Mouse (Mus musculus): ENCODE results near the gene Fastkd5. TPM values are rescaled to one million over a fixed set of nuclear protein-coding genes. Genes with fewer than 3 reads are reported as not detected.
"Not testable (repeated sequence)": the region's sequence is repeated elsewhere in the genome, so short reads cannot be mapped to it uniquely, and the experiment has no call there.

The Fastkd5 gene
- polyA plus RNA-seq, 1 experiment from 2014 or later = 14.0 TPM

GRCm38 (mm10) chr2:130577021-130577420, 52.8 kb downstream of the Fastkd5 start:
- Histone ChIP-seq H3K4me2 (ENCODE audit: low read length) (peak overlapping the region; percentile 40; the same call in 1 of the 2 replicates), H3K9ac (ENCODE audit: low read length) (no peak overlapping the region; the same call in 1 of the 2 replicates), H3K4me3 (ENCODE audit: low read depth, low read length) (no peak overlapping the region; the same call in 1 of the 2 replicates), H3K27me3 (replicated peaks; ENCODE audit: control insufficient read depth, insufficient read depth, low read length) (peaks cover 67% of the 10 kb centered on the region), H3K27ac (ENCODE audit: low read depth, low read length) (no peak overlapping the region), H3K9me3 (replicated peaks; ENCODE audit: control insufficient read depth, low read length) (no peaks in the 10 kb centered on the region), H3K36me3 (ENCODE audit: control insufficient read depth, insufficient read depth, low read length) (no peaks in the 10 kb centered on the region), H3K4me1 (ENCODE audit: control insufficient read depth, insufficient read depth, low read length) (no peaks in the 10 kb centered on the region)
- ATAC-seq (no peak), DNase-seq (ENCODE audit: low spot score) (no peak)
- 2% methylated on average over 9 of the region's 9 CpGs for WGBS

- Histone ChIP-seq H3K4me2 (ENCODE audit: low read length) (peak overlapping the region; percentile 40), H3K27me3 (replicated peaks; ENCODE audit: control insufficient read depth, insufficient read depth, low read length) (peaks cover 63% of the 10 kb centered on the region), H3K4me3 (ENCODE audit: low read depth, low read length) (peak overlapping the region; percentile 14), H3K9ac (ENCODE audit: low read length) (peak overlapping the region; percentile 35)
- H3K36me3 ChIP-seq (ENCODE audit: control insufficient read depth, insufficient read depth, low read length); H3K27ac ChIP-seq (ENCODE audit: low read depth, low read length); DNase-seq (ENCODE audit: low spot score); H3K9me3 ChIP-seq (replicated peaks; ENCODE audit: control insufficient read depth, low read length); H3K4me1 ChIP-seq (ENCODE audit: control insufficient read depth, insufficient read depth, low read length); ATAC-seq: not testable (repeated sequence)
- WGBS = 2% methylated on average over 21 of the region's 32 CpGs
Measured at GRCm38 (mm10) chr2:130576564-130576963, 53.3 kb downstream of the Fastkd5 start.

- no peak for ATAC-seq
- H3K27ac ChIP-seq (ENCODE audit: low read depth, low read length) = no peak within 1 kb of the TSS
- H3K36me3 ChIP-seq (ENCODE audit: control insufficient read depth, insufficient read depth, low read length) = no peaks in the 10 kb centered on the region
- peak within 1 kb of the TSS; percentile 14 for H3K4me3 ChIP-seq (ENCODE audit: low read depth, low read length)
- H3K9ac ChIP-seq (ENCODE audit: low read length) = peak within 1 kb of the TSS; percentile 35
- peak within 1 kb of the TSS; percentile 40 for H3K4me2 ChIP-seq (ENCODE audit: low read length)
- peaks cover 56% of the 10 kb centered on the region for H3K27me3 ChIP-seq (replicated peaks; ENCODE audit: control insufficient read depth, insufficient read depth, low read length)
- 47% methylated on average over 9 of the region's 9 CpGs for WGBS
- no peak for DNase-seq (ENCODE audit: low spot score)
- H3K4me1 ChIP-seq (ENCODE audit: control insufficient read depth, insufficient read depth, low read length) = no peaks in the 10 kb centered on the region
- H3K9me3 ChIP-seq (replicated peaks; ENCODE audit: control insufficient read depth, low read length) = no peaks in the 10 kb centered on the region
Measured at GRCm38 (mm10) chr2:130575873-130576272, 54.0 kb downstream of the Fastkd5 start, which contains the start of gene Oxt. Gene Oxt (plus strand): TSS chr2:130576173.

GRCm38 (mm10) chr2:130574960-130575359, 54.9 kb downstream of the Fastkd5 start:
- Histone ChIP-seq H3K27ac (ENCODE audit: low read depth, low read length) (no peak overlapping the region), H3K4me1 (ENCODE audit: control insufficient read depth, insufficient read depth, low read length) (no peaks in the 10 kb centered on the region), H3K36me3 (ENCODE audit: control insufficient read depth, insufficient read depth, low read length) (no peaks in the 10 kb centered on the region), H3K9ac (ENCODE audit: low read length) (no peak overlapping the region), H3K4me2 (ENCODE audit: low read length) (no peak overlapping the region), H3K4me3 (ENCODE audit: low read depth, low read length) (no peak overlapping the region), H3K27me3 (replicated peaks; ENCODE audit: control insufficient read depth, insufficient read depth, low read length) (peaks cover 47% of the 10 kb centered on the region), H3K9me3 (replicated peaks; ENCODE audit: control insufficient read depth, low read length) (no peaks in the 10 kb centered on the region)
- DNase-seq (ENCODE audit: low spot score) (no peak), ATAC-seq (no peak)
- 85% methylated on average over 5 of the region's 5 CpGs for WGBS

GRCm38 (mm10) chr2:130569926-130570325, 59.9 kb downstream of the Fastkd5 start:
- Histone ChIP-seq H3K4me2 (ENCODE audit: low read length) (no peak overlapping the region), H3K27ac (ENCODE audit: low read depth, low read length) (no peak overlapping the region), H3K27me3 (replicated peaks; ENCODE audit: control insufficient read depth, insufficient read depth, low read length) (peaks cover 1% of the 10 kb centered on the region; the same call in 1 of the 2 replicates), H3K4me3 (ENCODE audit: low read depth, low read length) (no peak overlapping the region), H3K36me3 (ENCODE audit: control insufficient read depth, insufficient read depth, low read length) (peaks cover 22% of the 10 kb centered on the region), H3K9me3 (replicated peaks; ENCODE audit: control insufficient read depth, low read length) (no peaks in the 10 kb centered on the region), H3K4me1 (ENCODE audit: control insufficient read depth, insufficient read depth, low read length) (no peaks in the 10 kb centered on the region; the same call in 1 of the 2 replicates), H3K9ac (ENCODE audit: low read length) (no peak overlapping the region)
- ATAC-seq (no peak), DNase-seq (ENCODE audit: low spot score) (no peak)

- Histone ChIP-seq H3K4me2 (ENCODE audit: low read length) (no peak overlapping the region), H3K9ac (ENCODE audit: low read length) (no peak overlapping the region), H3K4me1 (ENCODE audit: control insufficient read depth, insufficient read depth, low read length) (peaks cover 7% of the 10 kb centered on the region), H3K27ac (ENCODE audit: low read depth, low read length) (no peak overlapping the region), H3K4me3 (ENCODE audit: low read depth, low read length) (no peak overlapping the region), H3K27me3 (replicated peaks; ENCODE audit: control insufficient read depth, insufficient read depth, low read length) (no peaks in the 10 kb centered on the region), H3K9me3 (replicated peaks; ENCODE audit: control insufficient read depth, low read length) (no peaks in the 10 kb centered on the region), H3K36me3 (ENCODE audit: control insufficient read depth, insufficient read depth, low read length) (peaks cover 22% of the 10 kb centered on the region)
- no peak for DNase-seq (ENCODE audit: low spot score)
- ATAC-seq = no peak
- 71% methylated on average over 4 of the region's 4 CpGs for WGBS
Measured at GRCm38 (mm10) chr2:130568921-130569320, 60.9 kb downstream of the Fastkd5 start.

GRCm38 (mm10) chr2:130564983-130565382, 64.8 kb downstream of the Fastkd5 start:
- H3K4me2 ChIP-seq (ENCODE audit: low read length) = peak overlapping the region; percentile 83; the same call in 1 of the 2 replicates
- 88% methylated on average over 8 of the region's 8 CpGs for WGBS

GRCm38 (mm10) chr2:130564063-130564462, 65.8 kb downstream of the Fastkd5 start:
- peak overlapping the region; percentile 91 for H3K4me3 ChIP-seq (ENCODE audit: low read depth, low read length)
- H3K9ac ChIP-seq (ENCODE audit: low read length) = peak overlapping the region; percentile 90
- no peak overlapping the region; the same call in 1 of the 2 replicates for H3K27ac ChIP-seq (ENCODE audit: low read depth, low read length)
- under 1% methylated on average over 23 of the region's 23 CpGs for WGBS
- H3K27me3 ChIP-seq (replicated peaks; ENCODE audit: control insufficient read depth, insufficient read depth, low read length) = no peaks in the 10 kb centered on the region
- no peak for DNase-seq (ENCODE audit: low spot score)
- H3K9me3 ChIP-seq (replicated peaks; ENCODE audit: control insufficient read depth, low read length) = no peaks in the 10 kb centered on the region
- H3K36me3 ChIP-seq (ENCODE audit: control insufficient read depth, insufficient read depth, low read length) = peaks cover 22% of the 10 kb centered on the region
- peak; percentile 24 for ATAC-seq
- H3K4me1 ChIP-seq (ENCODE audit: control insufficient read depth, insufficient read depth, low read length) = peaks cover 11% of the 10 kb centered on the region
- peak overlapping the region; percentile 83 for H3K4me2 ChIP-seq (ENCODE audit: low read length)

More at GRCm38 (mm10) chr2:130564983-130565382, 64.8 kb downstream of the Fastkd5 start:
- Histone ChIP-seq H3K27ac (ENCODE audit: low read depth, low read length) (no peak overlapping the region), H3K36me3 (ENCODE audit: control insufficient read depth, insufficient read depth, low read length) (peaks cover 22% of the 10 kb centered on the region), H3K4me1 (ENCODE audit: control insufficient read depth, insufficient read depth, low read length) (peaks cover 11% of the 10 kb centered on the region), H3K9me3 (replicated peaks; ENCODE audit: control insufficient read depth, low read length) (no peaks in the 10 kb centered on the region), H3K4me3 (ENCODE audit: low read depth, low read length) (no peak overlapping the region), H3K9ac (ENCODE audit: low read length) (no peak overlapping the region), H3K27me3 (replicated peaks; ENCODE audit: control insufficient read depth, insufficient read depth, low read length) (no peaks in the 10 kb centered on the region)
- DNase-seq (ENCODE audit: low spot score) (no peak), ATAC-seq (no peak)
